Mouse (Mus musculus) heart, postnatal 0 days (tissue): ENCODE data around the gene Arhgdia. TPM values are rescaled to one million over a fixed set of nuclear protein-coding genes. Genes with fewer than 3 reads are reported as not detected.

ENCODE experiments used
- ATAC-seq: fragments of 200-750 bp; cut with Nextera tagmentation; 2 replicates; pipeline ENCODE4 v1.8.0; 2017; ENCODE audit warnings: low read depth, moderate number of reproducible peaks, moderate library complexity; ENCODE audit not compliant: insufficient read depth
- DNase-seq: peaks from one replicate; pipeline ENCODE4 v3.0.0-alpha.2; 2016; ENCODE audit warnings: low spot score
- H3K27ac ChIP-seq: fragments of 300-500 bp; sonication (generic); 2 replicates; pipeline ENCODE4 v1.5.1; 2014; ENCODE audit warnings: low read depth, mild to moderate bottlenecking
- H3K27me3 ChIP-seq: fragments of 300-500 bp; sonication (generic); 2 replicates; pipeline ENCODE4 v1.6.1; 2014; ENCODE audit warnings: low read length, mixed read lengths; ENCODE audit not compliant: control insufficient read depth, insufficient read depth
- H3K36me3 ChIP-seq: fragments of 300-500 bp; sonication (generic); replicated peaks from 2 replicates; pipeline ENCODE4 v1.6.1; 2014; ENCODE audit warnings: low read length, mixed read lengths; ENCODE audit not compliant: control insufficient read depth, insufficient read depth
- H3K4me1 ChIP-seq: fragments of 300-500 bp; sonication (generic); 2 replicates; pipeline ENCODE4 v1.6.1; 2014; ENCODE audit warnings: antibody characterized with exemption; ENCODE audit not compliant: control insufficient read depth, insufficient read depth
- H3K4me2 ChIP-seq: fragments of 300-500 bp; sonication (generic); 2 replicates; pipeline ENCODE4 v1.6.1; 2014; ENCODE audit warnings: low read depth, mild to moderate bottlenecking, low read length, moderate library complexity
- H3K4me3 ChIP-seq: fragments of 300-500 bp; sonication (generic); 2 replicates; pipeline ENCODE4 v1.5.1; 2014; ENCODE audit warnings: low read depth, low read length
- H3K9ac ChIP-seq: fragments of 300-500 bp; sonication (generic); replicated peaks from 2 replicates; pipeline ENCODE4 v1.6.1; 2014; ENCODE audit warnings: low read depth, low read length, mixed read lengths
- H3K9me3 ChIP-seq: fragments of 300-500 bp; sonication (generic); replicated peaks from 2 replicates; pipeline ENCODE4 v1.6.1; 2016; ENCODE audit warnings: low read length; ENCODE audit not compliant: control insufficient read depth
- CTCF ChIP-seq: IDR thresholded peaks from 2 replicates; pipeline ENCODE4 v1.5.1; 2016; ENCODE audit warnings: antibody characterized with exemption, control low read depth, low read depth
- EP300 ChIP-seq: IDR thresholded peaks from 2 replicates; pipeline ENCODE4 v1.6.1; 2016; ENCODE audit warnings: antibody characterized with exemption, low read depth
- WGBS: fragments of 180-500 bp; shearing (Covaris S2); extraction: QIAGEN DNeasy Blood & Tissue Kit; methylation state at CpG from one replicate; pipeline ENCODE4 v1.1.7; 2014; 5-methylcytosine and 5-hydroxymethylcytosine counted together
- polyA plus RNA-seq: library from polyadenylated mRNA; unstranded; fragments of >200 nt; fragmentation: Nextera tagmentation; extraction: Ambion mirVana; gene quantifications from 2 replicates; pipeline ENCODE4 v1.2.1, GENCODE M21; 2015
- total RNA-seq: library from RNA; depleted of rRNA; stranded (reverse); fragments of >200 nt; gene quantifications from 2 replicates; pipeline ENCODE4 v1.2.3, GENCODE M21; 2014; ENCODE audit warnings: low replicate concordance

Gene Arhgdia
- total and polyA plus RNA-seq, 2 experiments from 2014 or later = 231 to 245 TPM

- ATAC-seq (no peak), DNase-seq (peak; percentile 44)
- Histone ChIP-seq H3K27ac (no peak overlapping the region), H3K4me2 (no peak overlapping the region), H3K4me1 (peaks cover 23% of the 10 kb centered on the region), H3K9me3 (no peaks in the 10 kb centered on the region), H3K27me3 (no peaks in the 10 kb centered on the region), H3K4me3 (no peak overlapping the region), H3K36me3 (peaks cover 23% of the 10 kb centered on the region), H3K9ac (no peak overlapping the region)
- TF ChIP-seq EP300 (no peak), CTCF (peak; percentile 32)
- 50% methylated on average over 2 of the region's 2 CpGs for WGBS
Observed at GRCm38 (mm10) chr11:120547469-120547868, 34.0 kb downstream of the Arhgdia start.

- Histone ChIP-seq H3K9ac (no peak overlapping the region), H3K27me3 (no peaks in the 10 kb centered on the region), H3K36me3 (peaks cover 27% of the 10 kb centered on the region), H3K9me3 (no peaks in the 10 kb centered on the region), H3K4me3 (no peak overlapping the region), H3K4me1 (peaks cover 27% of the 10 kb centered on the region), H3K27ac (no peak overlapping the region), H3K4me2 (no peak overlapping the region)
- WGBS = 90% methylated on average over 3 of the region's 3 CpGs
- no peak for TF ChIP-seq EP300
- TF ChIP-seq CTCF = no peak
- DNase-seq (no peak), ATAC-seq (no peak)
Observed at GRCm38 (mm10) chr11:120545964-120546363, 35.5 kb downstream of the Arhgdia start.

GRCm38 (mm10) chr11:120542376-120542775 is 39.0 kb downstream of the Arhgdia start:
- TF ChIP-seq EP300 = no peak
- TF ChIP-seq CTCF = no peak
- Histone ChIP-seq H3K4me1 (peaks cover 27% of the 10 kb centered on the region), H3K9ac (no peak overlapping the region), H3K9me3 (no peaks in the 10 kb centered on the region), H3K4me2 (no peak overlapping the region), H3K27me3 (no peaks in the 10 kb centered on the region), H3K36me3 (peaks cover 27% of the 10 kb centered on the region), H3K27ac (peak overlapping the region; percentile 15), H3K4me3 (no peak overlapping the region)
- DNase-seq = no peak
- 65% methylated on average over 6 of the region's 6 CpGs for WGBS
- no peak for ATAC-seq

- Histone ChIP-seq H3K36me3 (peaks cover 27% of the 10 kb centered on the region), H3K4me2 (no peak overlapping the region), H3K4me1 (peaks cover 26% of the 10 kb centered on the region), H3K27me3 (no peaks in the 10 kb centered on the region), H3K9me3 (no peaks in the 10 kb centered on the region), H3K27ac (no peak overlapping the region), H3K4me3 (no peak overlapping the region), H3K9ac (no peak overlapping the region)
- ATAC-seq = peak; percentile 70
- TF ChIP-seq CTCF (peak; percentile 68), EP300 (no peak)
- WGBS = 19% methylated on average over 4 of the region's 4 CpGs
- DNase-seq = peak; percentile 59
Observed at GRCm38 (mm10) chr11:120541907-120542306, 39.5 kb downstream of the Arhgdia start.

GRCm38 (mm10) chr11:120539285-120540014 is 42.0 kb downstream of the Arhgdia start:
- H3K4me2 ChIP-seq = no peak overlapping the region
- H3K36me3 ChIP-seq = peaks cover 24% of the 10 kb centered on the region
- WGBS = 36% methylated on average over 10 of the region's 10 CpGs
- H3K27me3 ChIP-seq = 0 out of 2 replicates have a peak, but pooled peaks cover 2% of the 10 kb centered on the region
- TF ChIP-seq EP300 (no peak), CTCF (no peak)
- ATAC-seq = no peak
- H3K27ac ChIP-seq = peak overlapping the region; percentile 69; the same call in 1 of the 2 replicates
- H3K4me3 ChIP-seq = no peak overlapping the region
- no peaks in the 10 kb centered on the region for H3K9me3 ChIP-seq
- no peak overlapping the region for H3K9ac ChIP-seq
- DNase-seq = no peak
- peaks cover 26% of the 10 kb centered on the region for H3K4me1 ChIP-seq

- DNase-seq = no peak
- WGBS = 38% methylated on average over 8 of the region's 8 CpGs
- Histone ChIP-seq H3K4me2 (no peak overlapping the region), H3K36me3 (peaks cover 19% of the 10 kb centered on the region), H3K27me3 (0 out of 2 replicates have a peak, but pooled peaks cover 4% of the 10 kb centered on the region), H3K9me3 (no peaks in the 10 kb centered on the region), H3K9ac (no peak overlapping the region), H3K4me1 (peaks cover 26% of the 10 kb centered on the region), H3K4me3 (no peak overlapping the region), H3K27ac (peak overlapping the region; percentile 69)
- ATAC-seq = no peak
- TF ChIP-seq EP300 = no peak
Observed at GRCm38 (mm10) chr11:120538955-120539284, 42.5 kb downstream of the Arhgdia start.
